Mouse (Mus musculus) adrenal gland, postnatal 14 days (tissue): ENCODE data around the gene Fam151a. TPM values are rescaled to one million over a fixed set of nuclear protein-coding genes. Genes with fewer than 3 reads are reported as not detected.
"Not testable (repeated sequence)": the region's sequence is repeated elsewhere in the genome, so short reads cannot be mapped to it uniquely, and the experiment has no call there.

Experiments used
- DNase-seq: peaks from one replicate; pipeline ENCODE4 v3.0.0; 2021; ENCODE audit warnings: mixed read lengths
- long read RNA-seq, 2 experiments: library from polyadenylated mRNA; stranded (forward); transcript quantifications; one replicate each; pipeline ENCODE4 v2.0.0; 2021
- total RNA-seq: library from RNA; stranded (reverse); gene quantifications from 2 replicates; pipeline ENCODE4 v1.2.3, GENCODE M21; 2021

Fam151a gene
- 0.26 TPM in 1 of 2 replicates, not detected in the other for total RNA-seq
- long read RNA-seq, experiment 1 = 0 reads
- long read RNA-seq, experiment 2 = 0 reads

DNA sequence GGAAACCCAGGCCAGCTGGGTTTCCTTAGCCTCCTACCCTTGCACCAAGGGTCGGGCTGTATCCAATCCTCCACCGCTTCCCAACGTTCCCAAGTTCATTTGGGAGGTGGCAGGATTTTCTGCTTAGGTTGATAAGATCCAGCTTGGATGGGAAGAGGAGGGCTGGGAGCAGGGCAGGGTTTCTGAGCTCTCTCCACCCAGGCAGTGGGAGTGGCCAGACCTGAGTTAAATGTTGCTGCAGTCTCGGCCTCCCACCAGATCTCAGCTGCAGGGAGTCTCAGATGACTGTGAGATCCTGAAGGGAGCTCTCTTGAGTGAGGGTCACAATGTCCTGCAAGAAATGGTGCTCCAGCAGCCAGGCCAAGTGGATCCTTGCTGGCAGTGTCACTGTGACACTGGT is at the start of gene Fam151a:
Gene Fam151a (plus strand): TSS at position 254 of the 400 bp plus-strand sequence.
- DNase-seq = no peak

DNA sequence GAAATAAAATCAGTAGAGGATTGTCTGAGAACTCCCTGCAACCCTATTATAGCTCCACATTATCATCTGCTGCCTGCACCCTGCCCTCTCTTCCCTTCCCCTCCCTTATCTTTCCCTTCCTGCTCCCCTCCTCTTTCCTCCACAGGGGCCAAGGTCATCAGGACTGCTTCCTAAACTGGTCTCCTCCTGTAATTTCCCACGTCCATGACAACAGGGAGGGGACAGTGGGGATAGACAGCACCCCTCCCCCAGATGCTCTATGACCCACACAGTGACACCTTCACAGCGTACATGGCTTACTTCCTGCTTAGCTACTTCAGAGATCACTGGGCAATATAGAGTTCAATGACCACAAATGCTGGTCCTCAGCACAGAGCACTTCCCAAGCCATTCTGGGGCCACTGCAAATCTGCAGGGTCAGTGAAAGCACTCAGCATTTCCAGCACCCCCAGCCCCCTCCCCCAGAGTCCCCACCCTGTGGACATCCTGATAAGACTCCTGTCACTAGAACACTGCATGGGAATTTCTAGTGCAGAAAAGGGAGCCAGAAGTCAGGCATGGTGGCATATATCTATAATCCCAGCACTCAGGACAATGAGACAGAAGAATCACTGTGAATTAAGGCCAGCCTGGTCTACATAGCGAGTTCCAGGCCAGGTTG is 44.9 kb upstream of the Fam151a start:
- DNase-seq = no peak

DNA sequence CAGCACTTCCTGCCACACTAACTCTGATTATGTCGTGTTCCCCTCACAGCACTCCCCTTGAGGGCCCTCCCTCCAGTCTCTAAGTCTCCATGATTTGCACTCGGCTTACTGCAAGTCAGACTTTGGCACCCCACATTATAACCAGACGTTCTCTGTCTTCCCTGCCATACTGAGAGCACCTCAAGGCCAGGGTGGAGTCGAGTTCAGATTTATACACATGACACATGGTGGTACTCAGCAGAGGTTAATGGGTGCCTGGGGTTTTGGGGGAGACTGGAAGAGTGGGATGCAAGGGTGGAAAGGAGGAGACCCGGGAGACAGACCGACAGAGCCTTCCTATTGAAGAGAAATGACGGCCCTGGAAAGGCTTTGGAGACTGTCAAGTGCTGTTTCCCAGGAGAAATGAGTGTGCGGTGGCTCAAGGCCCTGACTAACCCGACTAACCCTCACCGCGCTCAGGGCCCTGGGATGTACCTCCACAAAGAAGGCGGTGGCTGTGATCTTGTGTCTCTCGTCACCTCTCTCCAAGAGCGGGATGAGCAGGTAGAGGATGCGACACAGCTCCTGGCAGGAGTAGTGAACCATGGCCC is 39.8 kb upstream of the Fam151a start:
- no peak for DNase-seq

DNA sequence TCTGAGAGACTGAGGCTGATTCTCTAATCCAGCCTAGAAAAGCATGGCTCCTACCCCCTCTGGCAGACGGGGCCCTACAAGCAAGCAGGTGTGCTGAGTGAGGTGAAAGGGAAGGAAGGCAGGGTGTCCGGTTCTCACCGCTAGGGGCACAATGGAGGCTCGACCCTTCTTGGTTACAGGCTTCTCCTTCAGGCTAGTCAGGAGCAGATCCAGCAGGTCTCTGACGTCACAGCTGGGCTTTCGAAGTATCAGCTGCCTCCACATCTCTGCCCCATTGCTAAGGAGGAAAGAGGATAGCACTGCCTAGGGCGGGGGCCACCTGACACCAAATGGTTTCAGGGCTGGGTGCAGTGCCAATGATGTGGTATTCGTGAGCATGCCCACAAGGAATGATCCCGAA is 33.7 kb upstream of the Fam151a start:
- DNase-seq = no peak

DNA sequence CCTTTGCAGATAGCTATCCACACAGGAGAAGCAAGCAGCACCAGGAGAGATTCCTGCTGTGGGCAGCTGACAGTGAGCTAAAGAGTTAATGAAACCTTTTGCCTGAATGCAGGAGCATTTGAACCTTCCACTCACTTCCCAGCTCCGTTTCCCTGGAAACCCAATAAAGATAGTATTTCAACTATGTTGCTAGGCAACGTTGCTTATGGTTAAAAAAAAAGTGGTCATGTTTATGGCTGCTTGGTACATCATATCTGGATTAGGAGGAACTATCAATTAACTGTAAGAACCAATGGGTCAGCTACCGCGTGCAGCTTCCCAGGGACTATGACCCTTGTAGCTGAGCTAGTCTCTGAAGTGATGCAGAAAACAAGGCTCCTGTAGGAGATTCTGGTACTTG is 32.9 kb upstream of the Fam151a start:
- DNase-seq = no peak

DNA sequence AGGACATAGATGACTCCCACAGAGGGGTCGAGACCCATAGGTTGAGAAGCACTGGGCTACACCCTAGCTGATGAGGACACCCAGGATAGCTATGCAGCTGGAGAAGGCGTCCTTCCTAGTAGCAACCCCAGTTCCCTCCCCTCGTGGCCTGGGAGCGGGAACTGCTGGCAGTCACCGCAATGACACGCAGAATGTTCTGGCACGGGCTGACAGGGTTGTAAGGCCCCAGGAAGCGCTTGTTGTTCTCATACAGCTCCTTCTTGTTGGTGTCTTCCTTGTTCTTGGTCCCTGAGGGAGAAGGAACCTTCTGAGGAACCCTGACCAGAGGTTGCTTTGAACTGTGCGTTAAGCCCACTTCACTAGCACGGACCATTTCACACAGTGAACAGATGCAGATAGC is 29.7 kb upstream of the Fam151a start:
- DNase-seq = no peak

DNA sequence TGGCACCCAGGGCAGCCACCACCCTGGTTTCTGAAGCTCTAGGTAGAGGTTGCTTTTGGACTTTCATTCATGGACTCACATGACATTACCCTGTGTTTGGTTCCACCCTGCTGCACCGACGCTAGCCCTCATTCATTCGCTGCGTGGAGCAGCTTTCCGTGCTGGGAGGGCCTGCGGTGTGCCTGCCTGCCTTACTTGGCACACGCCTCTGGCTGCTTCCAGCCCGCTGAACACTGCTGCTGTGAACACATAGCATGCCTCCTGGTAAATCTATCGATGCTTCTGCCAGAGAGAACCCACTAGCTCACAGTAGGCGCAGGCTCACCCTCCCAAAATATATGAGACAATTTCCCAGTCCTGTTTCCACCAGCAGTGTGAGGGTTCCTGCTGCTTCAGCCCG is 29.3 kb upstream of the Fam151a start:
- no peak for DNase-seq

DNA sequence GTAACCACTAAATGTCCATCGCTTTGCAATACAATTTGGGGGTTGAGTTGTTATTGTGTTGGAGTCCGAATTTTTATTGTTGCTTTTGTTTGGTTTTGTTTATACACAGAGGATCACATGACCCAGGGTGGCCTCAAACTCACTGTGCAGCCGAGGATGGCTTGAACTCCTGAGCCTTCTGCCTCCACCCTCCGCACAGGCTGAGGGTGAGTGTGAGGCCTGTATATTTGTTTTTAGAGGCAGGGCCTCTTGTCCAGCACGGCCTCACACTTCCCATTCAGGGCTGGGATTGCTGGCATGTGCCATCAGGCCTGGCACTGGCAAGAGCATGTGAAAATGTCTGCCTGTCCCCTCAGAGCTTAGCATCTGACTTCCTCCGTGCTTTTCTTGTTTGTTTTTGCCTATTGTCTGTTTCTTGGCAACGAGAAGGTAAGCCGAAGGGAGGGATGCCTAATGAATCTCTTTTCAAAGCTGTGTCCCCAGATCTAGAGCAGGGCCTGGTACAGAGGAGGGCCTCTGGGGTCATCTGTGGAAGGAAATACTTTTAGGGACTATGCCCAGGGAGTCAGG is 28.5 kb upstream of the Fam151a start:
- DNase-seq = no peak

DNA sequence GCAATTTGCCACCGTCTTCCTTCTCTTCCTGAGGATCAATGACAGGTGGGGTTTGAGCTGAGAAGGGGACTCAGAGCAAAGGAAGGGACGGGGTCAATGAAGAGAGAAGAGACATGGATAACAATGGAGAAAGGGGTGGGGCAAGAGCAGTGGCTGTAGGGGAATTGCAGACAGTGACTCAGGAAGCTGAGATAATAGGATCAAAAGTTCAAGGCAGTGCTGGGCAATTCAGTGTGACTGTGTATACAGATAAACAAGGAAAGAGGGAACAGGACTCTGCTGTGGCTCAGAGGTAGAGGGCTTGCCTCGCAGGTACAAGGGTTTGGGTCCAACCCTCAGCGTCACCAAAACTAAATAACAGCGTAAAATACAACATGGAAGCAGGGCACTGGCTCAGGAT is 25.7 kb upstream of the Fam151a start:
- peak; percentile 49 for DNase-seq

DNA sequence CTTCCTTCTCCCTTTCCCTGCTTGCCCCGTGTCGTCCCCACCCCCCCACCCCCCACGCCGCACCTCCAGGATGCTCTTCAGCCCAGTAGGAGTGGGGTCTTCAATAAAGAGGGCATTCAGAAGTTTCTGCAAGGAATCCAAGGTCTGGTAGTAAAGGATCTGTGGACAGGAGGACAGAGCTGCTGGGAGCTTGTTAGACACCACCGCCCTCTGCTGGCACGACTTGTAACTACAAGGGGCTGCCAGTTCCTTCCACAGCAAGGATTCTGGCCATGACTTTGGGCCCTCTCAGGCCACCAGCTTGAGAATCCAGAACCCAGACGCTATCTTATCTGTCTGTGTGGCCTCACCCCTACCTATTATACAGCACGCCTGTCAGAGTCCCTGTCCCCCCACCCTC is 25.3 kb upstream of the Fam151a start:
- DNase-seq = peak; percentile 90

DNA sequence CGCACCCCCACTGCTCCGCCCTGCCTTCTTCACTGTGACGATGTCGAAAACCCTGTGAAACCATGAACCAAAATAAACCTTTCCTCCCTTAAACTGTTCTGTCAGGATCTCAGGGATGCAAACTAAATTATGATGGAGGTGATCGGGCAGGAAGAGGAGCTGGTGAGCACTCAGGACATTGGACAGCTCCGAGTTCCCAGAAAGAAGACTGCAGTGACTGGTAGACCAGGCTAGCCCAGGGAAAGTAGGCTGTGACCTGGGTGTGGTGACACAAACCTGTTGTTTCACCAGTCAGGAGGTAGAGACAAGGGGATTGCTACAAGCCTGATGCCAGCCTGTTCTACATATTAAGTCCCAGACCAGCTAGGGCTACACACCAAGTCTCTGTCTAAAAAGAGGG is 20.1 kb upstream of the Fam151a start:
- DNase-seq = no peak

DNA sequence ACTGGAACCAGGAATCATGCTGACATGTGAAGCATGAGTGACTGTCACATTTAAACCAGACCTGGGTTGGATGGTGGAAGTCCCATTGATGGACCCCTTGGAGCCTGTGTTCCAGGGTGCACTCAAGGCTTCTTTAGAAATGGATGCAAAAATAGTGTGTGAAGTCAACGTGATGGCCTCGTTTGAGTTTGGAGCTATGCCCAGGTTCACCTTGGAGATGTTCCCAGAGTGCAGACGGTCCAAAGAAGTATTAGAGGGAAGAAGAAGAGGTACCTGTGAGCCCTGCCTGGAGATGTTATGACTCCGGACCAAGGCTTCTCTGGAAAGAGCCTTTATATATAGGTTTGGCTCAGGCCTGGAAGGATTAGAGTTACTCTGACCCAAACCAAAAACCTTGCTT is 13.1 kb upstream of the Fam151a start:
- no peak for DNase-seq

DNA sequence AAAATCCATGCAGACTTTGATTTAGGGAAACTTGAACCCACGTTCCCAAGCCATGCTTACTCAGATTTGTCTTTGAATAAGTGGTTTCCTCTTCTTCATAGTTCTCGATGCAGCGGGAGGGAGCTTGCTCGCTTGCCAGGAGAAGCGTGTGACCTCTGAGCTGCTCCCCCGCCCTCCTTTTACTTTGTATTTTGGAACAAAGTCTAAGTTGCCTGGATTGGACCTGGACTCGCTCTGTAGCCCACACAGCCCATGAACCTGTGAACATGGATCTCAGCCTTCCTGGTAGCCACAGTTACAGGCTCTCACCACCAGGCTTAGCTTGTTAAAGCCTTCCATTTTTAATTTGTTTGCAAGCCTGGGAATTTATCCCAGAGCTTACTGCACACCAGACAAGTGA is 2.9 kb upstream of the Fam151a start, which contains the start of gene Mroh7:
Gene Mroh7 (minus strand): TSS at position 112 of the 400 bp plus-strand sequence.
- DNase-seq = no peak

DNA sequence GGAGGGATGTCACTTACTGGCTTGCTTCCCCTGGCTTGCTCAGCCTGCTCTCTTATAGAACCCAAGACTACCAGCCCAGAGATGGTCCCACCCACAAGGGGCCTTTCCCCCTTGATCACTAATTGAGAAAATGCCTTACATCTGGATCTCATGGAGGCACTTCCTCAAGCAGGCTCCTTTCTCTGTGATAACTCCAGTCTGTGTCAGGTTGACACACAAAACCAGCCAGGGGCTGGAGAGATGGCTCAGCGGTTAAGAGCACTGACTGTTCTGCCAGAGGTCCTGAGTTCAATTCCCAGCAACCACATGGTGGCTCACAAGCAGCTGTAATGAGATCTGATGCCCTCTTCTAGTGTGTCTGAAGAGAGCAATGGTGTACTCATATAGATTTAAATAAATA is 3.2 kb downstream of the Fam151a start:
- not testable (repeated sequence) for DNase-seq

DNA sequence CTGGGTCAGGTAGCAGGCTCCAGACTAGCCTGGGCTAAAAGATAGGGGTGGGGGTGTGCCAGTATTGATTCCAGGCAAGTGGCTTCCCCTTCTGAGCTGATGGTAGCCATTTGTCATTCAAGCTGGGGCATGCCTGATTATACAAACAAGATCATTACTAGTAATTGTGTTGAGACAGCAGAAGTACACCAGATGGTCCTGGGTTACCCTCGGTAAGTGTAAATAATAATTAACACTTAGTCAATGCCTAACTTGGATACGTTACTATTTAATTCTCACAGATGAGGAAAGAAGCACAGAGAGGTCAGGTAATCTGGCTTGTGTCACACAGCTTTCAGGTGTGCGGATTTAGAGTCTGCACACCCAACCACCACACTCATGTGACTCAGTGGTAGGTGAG is 4.2 kb downstream of the Fam151a start:
- no peak for DNase-seq

DNA sequence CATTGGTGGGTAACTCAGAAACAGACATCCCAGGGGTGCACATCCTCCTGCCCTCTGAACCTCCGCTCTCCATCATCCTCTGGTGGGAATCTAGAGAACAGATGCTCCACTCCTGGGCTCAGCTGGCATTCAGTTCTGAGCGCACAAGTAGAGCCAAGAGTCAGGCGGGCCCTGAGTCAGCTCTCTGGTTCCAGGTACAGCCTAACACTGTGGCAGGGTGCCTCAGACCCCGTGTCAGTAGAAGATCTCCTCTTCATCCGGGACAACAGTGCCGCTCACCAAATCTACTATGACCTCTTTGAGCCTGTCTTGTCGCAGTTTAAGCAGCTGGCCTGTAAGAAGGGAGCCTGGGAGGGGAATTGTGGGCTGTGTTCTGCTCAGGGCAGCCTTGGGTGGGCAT is 12.2 kb downstream of the Fam151a start:
- no peak for DNase-seq

DNA sequence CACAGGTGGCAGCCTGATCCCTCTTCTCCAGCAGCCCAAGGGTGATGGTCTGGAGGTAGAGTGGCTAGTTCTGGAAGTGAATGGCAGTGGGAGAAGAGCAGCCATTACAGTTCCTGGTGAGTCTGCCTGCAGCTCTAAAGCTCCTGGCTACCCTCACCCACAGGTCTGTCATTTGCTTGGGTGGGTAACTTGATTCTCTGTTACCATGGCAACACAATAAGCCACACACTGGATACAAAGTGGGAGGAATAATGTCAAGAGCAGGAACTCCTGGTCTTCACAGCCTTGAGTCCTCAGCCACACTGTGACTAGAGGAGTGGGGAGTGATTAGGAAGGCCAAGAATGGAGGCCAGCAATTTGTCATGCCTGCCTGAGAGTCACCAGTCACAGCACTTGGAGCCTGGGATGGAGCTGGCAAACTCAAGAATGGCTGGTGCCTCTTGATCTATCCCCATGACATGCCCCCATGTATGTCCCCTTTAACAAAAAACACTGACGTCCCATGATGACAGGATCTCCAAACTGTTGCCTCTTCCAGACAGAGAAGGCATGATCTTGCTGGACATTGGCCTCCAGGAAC is 13.4 kb downstream of the Fam151a start:
- DNase-seq = peak; percentile 31

DNA sequence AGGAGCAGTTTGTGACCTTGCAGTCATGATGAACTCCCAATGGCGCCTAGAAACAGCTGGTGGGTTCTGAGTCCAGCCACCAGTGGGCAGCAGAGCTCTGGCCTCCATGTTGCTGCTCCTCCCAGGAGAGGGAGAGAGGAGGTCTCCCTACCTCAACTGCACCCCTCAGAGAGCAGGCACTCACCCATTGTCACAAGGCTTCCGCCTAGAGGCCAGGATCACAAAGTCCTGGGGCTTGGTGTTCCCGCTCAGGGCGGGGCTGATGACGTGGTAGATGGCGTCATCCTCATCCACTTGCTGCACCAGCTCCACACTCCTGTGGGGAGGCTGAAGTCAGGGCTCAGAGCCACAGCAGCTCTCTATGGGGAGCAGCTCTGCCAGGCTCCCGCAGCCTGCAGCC is 16.0 kb downstream of the Fam151a start:
- peak; percentile 83 for DNase-seq

DNA sequence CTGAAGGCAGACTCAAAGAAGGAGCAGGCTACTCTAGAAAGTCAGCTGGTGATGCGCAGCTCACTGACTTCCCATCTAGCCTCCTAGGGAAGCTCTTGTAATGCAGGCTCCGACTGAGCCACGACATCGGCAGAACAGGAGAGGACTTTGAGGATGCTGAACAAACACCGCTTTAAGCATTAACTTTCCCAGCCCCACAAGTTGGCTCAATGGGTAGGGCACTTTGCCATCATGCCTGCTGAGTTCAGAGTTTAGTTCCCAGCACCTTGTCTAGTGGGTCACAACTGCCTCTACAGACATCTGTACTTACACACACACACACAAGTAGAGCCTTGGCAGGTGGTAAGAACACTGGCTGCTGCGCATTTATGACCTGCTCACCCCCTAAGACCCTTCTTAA is 18.0 kb downstream of the Fam151a start:
- DNase-seq = no peak

DNA sequence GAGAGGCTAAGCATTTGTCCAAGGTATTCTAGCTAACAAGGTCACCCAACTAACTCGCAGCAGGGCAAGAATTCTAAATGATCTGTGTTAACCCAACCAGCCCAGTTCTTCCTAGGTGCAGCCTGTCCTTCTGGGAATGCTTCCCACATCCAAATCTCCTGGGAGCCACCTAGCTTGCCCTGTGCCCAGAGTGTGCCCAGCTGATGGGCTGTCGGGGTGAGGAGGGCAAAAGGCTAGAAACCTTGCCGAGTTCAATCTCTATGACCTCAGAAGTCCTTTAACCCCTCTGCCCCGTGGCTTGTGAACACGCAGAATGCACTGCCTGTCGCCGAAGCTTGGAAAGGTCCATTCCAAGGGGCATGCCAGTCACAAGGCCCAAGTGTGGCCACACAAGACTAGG is 30.5 kb downstream of the Fam151a start:
- DNase-seq = peak; percentile 70

DNA sequence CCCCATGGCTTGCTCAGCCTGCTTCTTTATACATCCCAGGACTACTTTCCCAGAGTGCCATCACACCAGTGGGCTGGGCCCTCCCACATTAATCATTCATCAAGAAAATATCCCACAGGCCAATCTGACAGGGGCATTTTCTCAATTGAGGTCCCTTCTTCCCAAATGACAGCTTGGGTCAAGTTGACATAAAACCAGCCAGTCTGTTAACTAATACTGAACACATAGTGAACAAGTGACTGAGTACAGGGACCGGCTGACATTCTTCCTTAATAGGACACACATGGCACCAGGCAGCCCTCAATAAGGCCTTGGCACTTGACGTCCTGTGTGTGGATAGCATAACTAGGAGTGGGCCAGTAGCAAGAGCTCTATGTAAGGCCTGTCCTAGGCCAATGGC is 35.6 kb downstream of the Fam151a start:
- DNase-seq = no peak

DNA sequence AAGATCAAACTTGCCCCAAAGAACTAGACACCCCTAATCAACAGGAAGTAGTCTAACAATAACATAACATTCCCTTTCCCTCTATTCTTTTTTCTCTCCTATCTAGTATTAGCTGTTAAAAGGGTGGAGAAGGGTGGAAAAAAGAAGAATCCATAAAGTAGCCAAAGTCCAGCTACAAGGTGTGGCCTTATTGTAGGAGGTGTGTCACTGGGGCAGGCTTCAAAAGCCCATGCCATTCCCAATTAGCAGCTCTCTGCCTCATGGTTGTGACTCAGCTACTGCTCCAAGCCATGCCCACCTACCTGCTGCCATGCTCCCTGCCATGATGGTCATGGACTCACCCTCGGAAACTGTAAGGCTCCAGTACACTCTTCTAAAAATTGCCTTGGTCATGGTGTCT is 38.9 kb downstream of the Fam151a start:
- no peak for DNase-seq

DNA sequence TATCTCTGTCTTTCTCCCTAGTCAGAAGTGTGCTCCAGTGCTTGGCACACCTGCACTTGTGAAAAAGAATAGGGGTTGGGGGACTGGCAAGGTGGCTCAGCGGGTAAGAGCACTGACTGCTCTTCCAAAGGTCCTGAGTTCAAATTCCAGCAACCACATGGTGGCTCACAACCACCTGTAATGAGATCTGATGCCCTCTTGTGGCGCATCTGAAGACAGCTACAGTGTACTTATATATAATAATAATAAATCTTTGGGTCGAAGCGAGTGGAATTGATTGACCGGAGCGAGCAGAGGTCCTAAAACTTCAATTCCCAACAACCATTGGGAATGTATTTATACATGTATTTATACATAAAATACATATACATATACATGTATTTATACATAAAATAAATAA is 42.1 kb downstream of the Fam151a start:
- not testable (repeated sequence) for DNase-seq

DNA sequence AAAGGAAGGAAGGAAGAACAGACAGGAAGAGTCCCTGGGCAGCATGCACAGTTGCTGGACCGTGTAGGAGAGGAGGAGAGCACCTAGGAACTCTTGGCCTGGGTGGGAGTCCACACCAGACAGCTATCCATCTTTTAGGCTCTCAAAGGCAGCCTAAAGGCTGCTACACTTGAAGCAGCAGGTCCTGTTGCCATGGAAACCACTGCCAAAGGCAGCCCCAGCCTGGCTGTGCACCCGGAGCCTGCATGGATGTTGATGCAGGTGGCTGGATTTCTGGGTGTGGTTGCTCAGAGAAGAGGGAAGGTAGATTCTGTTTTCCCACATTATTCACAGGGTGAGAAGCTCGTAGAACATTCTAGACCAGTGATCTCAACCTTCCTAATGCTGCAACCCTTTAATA is 43.3 kb downstream of the Fam151a start:
- no peak for DNase-seq
